Mouse (Mus musculus): ENCODE measurements around the gene Akap1.

The Akap1 gene

DNA sequence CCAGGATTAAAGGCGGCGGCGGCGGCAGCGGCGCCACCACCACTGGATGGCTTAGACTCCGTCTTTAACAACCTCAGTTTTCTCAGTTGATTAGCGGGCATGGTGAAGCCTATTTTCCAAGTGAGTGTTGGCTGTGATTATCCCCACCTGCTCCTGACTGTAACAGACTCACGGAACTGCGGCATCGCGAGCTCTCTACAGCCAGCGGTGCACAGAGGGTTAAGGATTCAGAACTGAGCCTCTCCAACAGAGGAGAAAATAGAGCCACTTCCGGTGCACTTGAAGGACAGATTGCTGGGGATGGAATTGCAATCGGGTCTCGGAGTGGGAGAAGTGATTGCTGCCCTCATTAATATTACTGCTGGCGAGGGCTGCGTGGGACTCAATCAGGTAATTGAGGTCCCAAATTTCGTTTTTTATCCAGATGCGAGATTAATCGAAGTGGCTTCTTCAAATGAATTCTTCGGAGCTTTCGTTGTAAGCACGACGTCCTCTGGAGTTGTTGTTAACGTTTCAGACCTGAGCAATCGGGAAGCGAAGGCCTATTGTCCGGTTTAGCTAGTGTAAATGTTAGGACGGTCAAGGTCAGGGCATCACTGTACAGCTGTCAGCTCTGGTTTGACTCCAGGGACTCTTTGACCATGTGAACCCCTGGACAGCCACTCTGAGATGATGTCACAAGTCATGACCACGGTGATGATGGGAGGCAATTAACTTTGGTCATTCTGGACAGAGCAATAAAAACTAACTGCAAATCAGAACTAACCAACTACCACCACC lies 61.0 kb downstream of the Akap1 start:
- ATAC-seq (ENCODE audit: insufficient number of reproducible peaks, low FRiP score, low TSS enrichment), result no peak

DNA sequence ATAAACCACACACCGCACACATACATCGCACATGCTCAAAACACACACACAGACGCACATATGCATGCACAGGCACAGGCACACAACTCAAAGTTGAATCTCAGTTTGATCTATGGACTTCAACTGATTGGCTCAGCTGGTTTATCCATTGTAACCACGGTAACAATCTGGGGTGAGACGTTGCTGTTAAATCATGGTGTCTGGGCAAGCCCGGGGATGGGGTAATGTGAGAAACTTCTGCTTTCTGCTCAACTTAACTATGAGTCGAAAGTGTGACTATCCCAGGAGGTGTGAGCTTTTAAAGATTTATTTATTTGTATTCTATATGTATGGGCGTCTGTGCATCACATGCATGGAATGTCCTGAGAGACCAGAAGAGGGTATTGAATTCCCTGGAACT lies 68.2 kb downstream of the Akap1 start:
- no peak for ATAC-seq (ENCODE audit: insufficient number of reproducible peaks, low FRiP score, low TSS enrichment)

DNA sequence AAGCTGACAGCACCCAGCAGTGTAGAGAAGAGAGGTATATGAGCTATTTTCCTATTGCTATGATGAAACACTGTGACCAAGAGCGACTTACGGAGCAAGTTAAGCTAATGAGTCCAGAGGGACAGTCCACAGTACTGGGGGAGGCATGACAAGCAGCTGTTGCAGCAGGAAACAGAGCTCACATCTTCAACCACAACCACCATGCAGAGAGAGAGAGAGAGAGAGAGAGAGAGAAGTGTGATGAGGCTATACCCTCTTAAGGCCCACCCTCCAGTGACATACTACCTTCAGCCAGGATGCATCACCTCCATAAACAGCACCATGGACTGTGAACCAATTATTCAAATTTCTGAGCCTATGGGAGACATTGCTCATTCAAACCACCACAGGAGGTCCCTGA lies 74.5 kb downstream of the Akap1 start:
- no peak for ATAC-seq (ENCODE audit: insufficient number of reproducible peaks, low FRiP score, low TSS enrichment)

DNA sequence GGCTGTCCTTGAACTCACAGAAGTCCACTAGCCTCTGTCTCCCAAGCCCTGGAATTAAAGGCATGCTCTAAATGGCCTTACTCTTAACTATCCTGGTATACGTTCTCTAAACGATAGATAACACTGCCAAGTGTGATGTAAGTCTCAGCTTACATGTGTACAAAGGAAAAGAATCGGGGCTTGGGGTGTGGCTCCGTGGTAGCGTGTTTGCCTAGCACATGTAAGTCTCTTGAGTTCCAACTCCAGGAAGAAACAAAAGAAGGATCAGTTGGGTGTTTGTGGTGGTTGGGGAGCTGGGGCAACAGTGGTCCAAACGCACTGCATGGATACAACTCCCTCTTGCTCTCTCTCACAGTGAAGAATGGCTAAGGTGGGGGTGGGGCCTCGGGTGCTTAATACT lies 77.6 kb downstream of the Akap1 start:
- ATAC-seq (ENCODE audit: insufficient number of reproducible peaks, low FRiP score, low TSS enrichment), result no peak

DNA sequence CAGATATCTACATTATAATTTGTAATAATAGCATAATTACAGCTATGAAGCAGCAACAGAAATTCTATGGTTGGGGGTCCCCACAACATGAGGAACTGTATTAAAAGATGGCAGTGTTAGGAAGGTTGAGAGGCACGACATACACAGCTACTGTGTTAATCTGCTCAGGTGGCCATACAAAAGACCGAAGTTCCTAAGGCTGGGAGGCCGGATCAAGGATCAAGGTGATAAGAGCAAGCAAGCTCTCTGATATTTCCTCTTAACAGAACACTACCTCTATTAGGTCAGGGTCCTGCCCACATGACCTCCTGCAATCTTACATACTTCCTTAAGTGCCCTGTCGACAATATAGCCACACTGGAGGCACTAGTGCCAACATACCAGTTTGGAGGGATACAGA lies 80.9 kb downstream of the Akap1 start:
- no peak for ATAC-seq (ENCODE audit: insufficient number of reproducible peaks, low FRiP score, low TSS enrichment)

DNA sequence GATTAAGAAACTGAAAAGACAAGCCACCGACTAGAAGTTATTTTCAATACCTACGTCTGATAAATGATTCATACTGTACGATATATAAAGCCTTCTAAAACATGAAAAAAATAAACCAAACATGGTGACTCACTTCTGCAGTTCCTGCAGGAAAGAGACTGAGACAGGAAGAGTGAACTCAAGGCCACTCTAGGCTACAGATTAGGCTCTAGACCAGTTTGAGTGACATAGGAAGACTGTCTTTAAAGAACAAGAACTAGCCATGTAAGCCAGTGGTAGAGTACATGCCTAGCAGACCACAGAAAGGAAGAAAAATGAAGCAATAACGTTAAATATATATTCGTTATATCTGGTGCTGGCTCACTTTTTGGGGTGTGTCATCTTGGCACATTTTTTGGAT lies 81.9 kb downstream of the Akap1 start:
- no peak for ATAC-seq (ENCODE audit: insufficient number of reproducible peaks, low FRiP score, low TSS enrichment)
